9 mouse cellular contexts compared by ENCODE assay signal in genomic region chr14:45463599-45463998, GRCm38 (mm10). TPM values are rescaled to one million over a fixed set of nuclear protein-coding genes. Genes with fewer than 3 reads are reported as not detected.
DNase-seq lines count a peak whose midpoint lies in the region; ATAC-seq and TF ChIP-seq lines count a peak whose summit lies in the region.
"Had no signal": no experiment of that assay in that cellular context is flagged by ENCODE, and none has a peak within 500 bp of the region (broad histone marks: within the 10 kb centered on the region; RNA-seq: fewer than 3 reads in every experiment).

No protein-coding gene starts in this region.

- 11% methylated on average over 10 of the region's 10 CpGs for WGBS in heart, embryonic 16.5 days

- no peak overlapping the region for H3K4me2 ChIP-seq in heart, embryonic 16.5 days (ENCODE audit: low read depth, low read length)

- TF ChIP-seq EP300 in ES-Bruce4 (IDR thresholded peaks at IDR 0.05; ENCODE audit: insufficient read depth, low read depth, low read length) = 0 out of 2 replicates have a peak, but pooled peaks have one; percentile 14

- no peaks in the 10 kb centered on the region for H3K9me3 ChIP-seq in ES-Bruce4 (replicated peaks; ENCODE audit: control insufficient read depth, insufficient read depth, low read length, poor library complexity, severe bottlenecking)
- H3K9me3 ChIP-seq in heart, embryonic 16.5 days (replicated peaks; ENCODE audit: control insufficient read depth, low read length) = no peaks in the 10 kb centered on the region

- no peak overlapping the region for H3K4me3 ChIP-seq in ES-Bruce4 (ENCODE audit: low read depth, low read length)
- no peak overlapping the region for H3K4me3 ChIP-seq in heart, embryonic 16.5 days (ENCODE audit: low read length)
- H3K4me3 ChIP-seq: megakaryocyte, embryonic 14.5 days had no signal

- TF ChIP-seq POLR2A in ES-Bruce4 (IDR thresholded peaks at IDR 0.05; ENCODE audit: insufficient read depth, low read length) = no peak
- TF ChIP-seq POLR2A in brain, embryonic 14.5 days (IDR thresholded peaks at IDR 0.05; ENCODE audit: borderline replicate concordance, extremely low read depth, insufficient read depth, insufficient read length, poor library complexity, severe bottlenecking) = no peak

- H3K27me3 ChIP-seq in ES-Bruce4 (ENCODE audit: control insufficient read depth, insufficient read depth, low read length, poor library complexity, severe bottlenecking) = no peaks in the 10 kb centered on the region
- no peaks in the 10 kb centered on the region for H3K27me3 ChIP-seq in heart, embryonic 16.5 days (ENCODE audit: control insufficient read depth, insufficient read depth, low read length)

- peaks cover 7% of the 10 kb centered on the region for H3K4me1 ChIP-seq in ES-Bruce4 (ENCODE audit: control insufficient read depth, insufficient read depth, low read length)
- H3K4me1 ChIP-seq in heart, embryonic 16.5 days (ENCODE audit: control insufficient read depth, insufficient read depth, low read length) = peaks cover 18% of the 10 kb centered on the region
- H3K4me1 ChIP-seq: megakaryocyte, embryonic 14.5 days had no signal

- peak; percentile 47 for DNase-seq in brain, embryonic 14.5 days (ENCODE audit: low read depth)
- peak; percentile 83 for DNase-seq in kidney, postnatal 10 days
- DNase-seq in mesoderm, embryonic 11.5 days (ENCODE audit: low read depth, low spot score) = peak; percentile 67
- no peak for DNase-seq in MN1 (ENCODE audit: low spot score)
- DNase-seq in testis, postnatal 14 days (ENCODE audit: low spot score) = no peak

- peak; percentile 86 for ATAC-seq in heart, embryonic 16.5 days (replicated peaks; ENCODE audit: extremely low read depth, insufficient read depth, low FRiP score)
- ATAC-seq in granulocyte monocyte progenitor cell, adult 5-6 weeks (replicated peaks; ENCODE audit: poor library complexity, severe bottlenecking) = no peak

- no peak overlapping the region for H3K9ac ChIP-seq in ES-Bruce4 (ENCODE audit: low read depth, poor library complexity, severe bottlenecking)
- 0 out of 2 replicates have a peak overlapping the region, but pooled peaks have one; percentile 8 for H3K9ac ChIP-seq in heart, embryonic 16.5 days (ENCODE audit: low read length)

- peak overlapping the region; percentile 89 for H3K27ac ChIP-seq in ES-Bruce4 (ENCODE audit: insufficient read depth, low read length)
- H3K27ac ChIP-seq in heart, embryonic 16.5 days (ENCODE audit: low read length) = peak overlapping the region; percentile 80

- no peak for TF ChIP-seq CTCF in ES-Bruce4 (IDR thresholded peaks at IDR 0.05; ENCODE audit: low read depth, low read length)
- no peak for TF ChIP-seq CTCF in brain, embryonic 14.5 days (IDR thresholded peaks at IDR 0.05; ENCODE audit: borderline replicate concordance, extremely low read depth, insufficient read depth, insufficient read length)

- peaks cover 12% of the 10 kb centered on the region for H3K36me3 ChIP-seq in ES-Bruce4 (ENCODE audit: control insufficient read depth, insufficient read depth, low read length, poor library complexity, severe bottlenecking)
- H3K36me3 ChIP-seq in heart, embryonic 16.5 days (ENCODE audit: control insufficient read depth, insufficient read depth) = peaks cover 65% of the 10 kb centered on the region

RNA-seq across cellular contexts. Expression of gene Gnpnat1, which starts 58.9 kb away (rescaled TPM):
- 96.6 and 98.5 TPM in 2 replicates for polyA plus RNA-seq in ES-Bruce4 (2011; ENCODE audit: insufficient read depth, insufficient read length, low read depth, missing spikeins)
- 11.2 and 12.5 TPM in 2 replicates for polyA plus RNA-seq in brain, embryonic 14.5 days (2012; rRNA removed)
- 22.6 and 23.6 TPM in 2 replicates for polyA plus RNA-seq in heart, embryonic 16.5 days (2015; fragmentation: Nextera tagmentation; extraction: Ambion mirVana)
- total RNA-seq in granulocyte monocyte progenitor cell, adult 5-6 weeks (2014; fragmentation: Nextera tagmentation) = 42.0 and 72.4 TPM in 2 replicates
- 30.2 and 50.2 TPM in 2 replicates for total RNA-seq in granulocyte monocyte progenitor cell, adult 5-6 weeks (2017)

Comparison
In these comparisons a context has a peak if more than half of its experiments do, and no peak if none do; other contexts are left out.
1. DNase-seq: peak in brain, embryonic 14.5 days (single experiment), kidney, postnatal 10 days (single experiment) and mesoderm, embryonic 11.5 days (single experiment); none in MN1 (single experiment) and testis, postnatal 14 days (single experiment).